Mouse (Mus musculus) layer of hippocampus, adult 11-12 months (tissue): ENCODE data around the gene Fastkd5.

Experiments used
- DNase-seq: peaks from one replicate; pipeline ENCODE4 v3.0.0; 2022; ENCODE audit warnings: low spot score

Fastkd5 gene

GRCm38 (mm10) chr2:130634006-130634738 lies 4.3 kb upstream of the Fastkd5 start:
- no peak for DNase-seq

DNA sequence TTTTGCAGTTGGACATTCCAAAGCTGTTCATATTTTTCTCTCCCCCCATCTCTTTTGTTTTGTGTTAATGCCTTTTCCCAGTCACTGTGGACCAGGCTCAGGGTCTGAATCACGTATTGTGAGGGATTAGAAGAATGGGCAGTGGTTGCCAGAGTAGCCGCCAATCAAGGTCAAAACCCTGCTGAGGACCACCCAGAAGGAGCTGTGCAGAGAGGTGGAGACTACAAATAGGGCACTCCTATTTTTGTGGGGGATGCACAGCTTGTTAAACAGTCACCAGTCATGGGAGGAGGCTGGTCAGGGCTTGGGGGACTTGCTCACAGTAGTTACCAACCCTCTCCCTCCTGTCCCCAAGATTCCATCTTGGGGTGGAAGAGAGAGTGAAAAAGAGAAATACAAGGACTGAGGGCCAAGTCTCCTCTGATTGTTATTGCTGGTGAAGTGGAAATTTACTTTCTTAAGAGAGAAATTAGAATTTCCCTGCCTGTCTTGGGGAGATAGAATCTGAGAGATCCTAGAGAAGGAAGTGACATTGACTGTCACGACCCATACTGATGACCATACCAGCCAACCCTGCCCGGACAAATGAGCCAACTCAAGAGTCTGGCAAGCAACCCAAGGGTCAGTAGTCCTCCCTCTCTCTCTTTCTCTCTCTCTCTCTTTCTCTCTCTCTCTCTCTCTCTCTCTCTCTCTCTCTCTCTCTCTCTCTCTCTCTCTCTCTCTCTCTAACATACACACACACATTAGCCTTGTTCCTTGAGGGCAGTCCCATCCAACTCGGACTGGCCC lies 3.3 kb upstream of the Fastkd5 start:
- no peak for DNase-seq

DNA sequence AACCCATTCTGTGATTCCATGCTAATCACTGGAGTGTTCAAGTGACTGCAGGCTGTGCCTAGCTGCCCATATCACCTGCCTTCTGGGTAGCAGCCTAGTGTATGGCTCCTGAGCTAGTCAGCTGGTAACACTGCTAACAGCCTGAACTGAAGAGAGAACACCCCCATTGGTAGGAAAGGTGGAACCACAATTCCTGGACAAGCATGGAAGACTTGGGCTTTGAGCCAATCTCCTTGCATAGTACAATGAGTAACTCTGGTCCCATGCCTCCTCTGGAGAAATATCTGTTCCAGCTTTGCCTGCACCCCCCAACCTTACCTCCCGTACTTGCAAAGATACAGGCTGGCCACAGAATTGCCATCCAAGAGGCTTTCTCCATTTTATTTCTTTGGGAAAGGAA lies 2.6 kb upstream of the Fastkd5 start:
- no peak for DNase-seq

DNA sequence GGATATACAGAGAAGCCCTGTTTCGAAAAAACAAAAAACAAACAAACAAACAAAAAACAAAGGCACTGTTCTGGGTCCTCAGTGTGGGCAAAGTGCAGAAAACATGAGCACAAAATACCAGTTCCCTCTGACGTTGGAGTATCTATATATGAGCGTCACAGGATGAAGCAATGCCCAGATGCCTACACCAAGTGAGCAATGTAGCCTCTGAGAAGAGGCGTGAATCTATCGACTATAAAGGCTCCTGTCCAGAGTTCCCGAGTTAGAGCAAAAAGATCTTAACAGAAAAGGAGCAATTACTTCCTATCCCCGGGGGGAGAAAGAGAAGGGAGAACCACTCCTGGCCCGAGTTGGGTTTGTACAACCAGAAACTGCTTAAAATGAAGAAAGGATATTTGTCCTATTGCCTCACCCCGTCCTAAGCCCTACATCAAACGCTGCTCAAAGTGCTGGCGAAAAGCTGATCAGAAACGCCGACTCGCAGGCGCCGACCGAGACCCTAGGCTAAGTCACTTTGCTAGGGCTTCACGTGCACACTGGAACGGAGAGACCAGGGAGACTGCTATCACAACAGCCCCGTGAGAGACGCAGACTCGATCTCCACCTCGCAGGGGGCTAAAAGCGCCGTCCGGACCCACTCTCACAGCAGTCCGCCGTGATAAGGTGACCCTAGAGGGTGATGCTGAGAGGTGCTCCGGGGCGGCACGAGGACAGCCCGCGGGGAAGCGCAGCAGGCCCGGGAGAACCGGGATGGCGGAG lies 568 bp downstream of the Fastkd5 start:
- DNase-seq: no peak

DNA sequence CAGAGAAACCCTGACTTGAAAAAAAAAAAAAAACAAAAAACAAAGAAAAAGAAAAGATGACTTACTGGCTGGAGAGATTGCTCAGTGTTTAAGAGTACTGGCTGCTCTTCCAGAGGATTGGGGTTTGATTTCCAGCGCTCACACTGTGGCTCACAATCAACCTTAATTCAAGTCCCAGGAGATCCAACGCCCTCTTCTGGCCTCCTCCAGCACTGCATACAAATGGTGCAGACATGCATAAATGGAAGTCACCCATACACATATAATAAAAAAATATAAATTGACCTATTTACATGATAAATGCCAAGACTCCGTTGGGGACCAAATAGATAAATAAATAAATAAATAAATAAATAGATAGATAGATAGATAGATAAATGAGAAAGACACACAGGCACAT lies 1.4 kb downstream of the Fastkd5 start:
- no peak for DNase-seq

GRCm38 (mm10) chr2:130618972-130619371 lies 10.9 kb downstream of the Fastkd5 start:
- DNase-seq: no peak

DNA sequence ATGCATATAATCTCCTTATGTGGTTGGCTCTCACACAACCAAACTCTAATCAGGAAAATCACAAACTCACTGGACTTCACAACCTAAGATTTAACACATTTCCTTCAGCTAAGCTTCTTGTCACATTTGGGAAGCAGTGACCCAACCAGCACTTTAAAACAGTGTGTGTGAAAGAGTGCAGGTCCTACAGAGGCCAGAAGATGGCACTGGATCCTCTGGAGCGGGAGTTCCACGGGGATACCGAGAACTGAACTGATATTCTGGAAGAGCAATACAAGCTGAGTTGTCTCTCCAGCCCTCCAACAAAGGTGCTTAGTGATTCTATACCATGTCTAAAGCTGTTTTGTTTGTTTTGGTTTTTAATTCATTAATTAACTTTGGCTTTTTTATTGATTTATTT lies 16.7 kb downstream of the Fastkd5 start:
- DNase-seq: no peak

DNA sequence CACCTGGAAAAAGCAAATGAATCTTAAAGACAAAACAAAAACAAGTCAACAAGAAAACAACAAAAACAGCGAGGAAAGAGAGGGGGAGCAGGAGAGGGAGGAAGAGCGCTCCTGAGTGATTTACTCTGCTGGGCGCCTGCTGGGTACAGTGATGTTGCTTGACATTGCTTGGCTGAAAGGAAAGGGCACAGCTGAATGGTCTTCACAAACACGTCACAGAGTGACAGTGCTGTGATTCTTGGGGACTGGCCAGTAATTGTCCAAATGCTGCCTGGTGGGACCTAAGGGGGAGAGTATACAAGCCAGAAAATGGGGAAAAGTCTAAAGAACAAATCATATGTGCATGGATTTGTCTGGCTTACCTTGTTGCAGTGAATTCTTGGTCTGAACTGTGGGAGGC lies 27.6 kb downstream of the Fastkd5 start:
- DNase-seq: no peak

GRCm38 (mm10) chr2:130598399-130598798 lies 31.4 kb downstream of the Fastkd5 start:
- no peak for DNase-seq

GRCm38 (mm10) chr2:130597601-130598010 lies 32.2 kb downstream of the Fastkd5 start:
- peak; percentile 59 for DNase-seq

DNA sequence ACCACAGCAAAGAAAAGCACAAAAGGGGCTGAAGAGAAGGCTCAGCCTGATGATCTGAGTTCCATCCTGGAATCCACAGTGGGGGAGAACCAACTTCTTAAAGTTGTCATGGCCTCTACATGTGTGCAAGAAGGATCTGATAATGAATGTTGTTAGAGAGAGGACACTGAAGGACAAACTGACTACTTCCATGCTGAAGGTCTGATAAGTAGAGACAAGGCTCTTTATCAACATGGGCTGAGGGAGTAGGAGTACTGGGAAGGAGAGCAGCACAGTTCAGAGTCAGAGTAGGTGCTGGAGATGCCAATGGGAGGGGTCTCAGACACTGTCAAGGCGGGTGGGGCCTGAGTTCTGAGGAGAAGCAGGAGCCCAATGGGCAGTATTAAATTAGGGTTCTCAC lies 34.2 kb downstream of the Fastkd5 start:
- no peak for DNase-seq

- no peak for DNase-seq
These were observed 38.8 kb downstream of the Fastkd5 start for GRCm38 (mm10) chr2:130591016-130591415.

- DNase-seq: no peak
These were observed 40.1 kb downstream of the Fastkd5 start for GRCm38 (mm10) chr2:130589761-130590160.

DNA sequence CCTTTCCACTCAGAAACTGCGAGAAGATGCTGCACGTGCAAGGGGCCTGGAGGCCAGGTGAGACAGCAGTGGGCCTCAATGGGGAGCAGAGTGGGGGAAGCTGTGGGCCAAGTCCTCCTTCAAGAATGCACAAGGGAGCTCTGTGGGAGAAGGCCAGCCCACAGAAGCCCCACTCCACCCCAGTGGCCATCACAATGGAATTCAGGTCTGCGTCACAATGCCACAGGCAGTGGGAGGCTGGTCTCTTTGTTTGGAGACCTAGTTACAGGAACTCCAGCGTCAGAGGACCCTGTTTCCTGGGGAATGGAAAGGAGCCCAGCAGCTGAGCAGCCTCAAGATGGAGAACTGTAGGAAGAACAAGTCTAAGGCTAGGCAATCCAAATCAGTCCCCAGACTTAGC lies 40.7 kb downstream of the Fastkd5 start:
- no peak for DNase-seq

GRCm38 (mm10) chr2:130588373-130588772 lies 41.5 kb downstream of the Fastkd5 start:
- no peak for DNase-seq

DNA sequence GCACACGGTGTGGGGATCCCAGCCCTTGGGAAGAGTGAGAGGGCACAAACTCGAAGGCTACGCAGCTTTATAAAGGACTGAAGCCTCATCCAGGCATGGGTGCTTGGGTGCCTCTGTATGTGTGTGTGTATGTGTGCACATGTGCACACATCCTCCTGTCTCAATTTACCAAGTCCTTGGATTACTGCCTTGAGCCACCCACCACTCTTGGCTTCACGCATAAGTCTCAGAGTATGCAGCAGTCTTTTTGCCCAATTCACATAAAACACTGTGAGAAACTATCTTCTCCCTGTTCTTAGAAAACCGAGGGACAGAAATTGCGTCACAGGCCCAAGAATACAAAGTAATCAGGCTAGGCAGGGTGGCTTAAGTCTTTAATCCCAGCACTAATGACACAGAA lies 43.8 kb downstream of the Fastkd5 start:
- no peak for DNase-seq

DNA sequence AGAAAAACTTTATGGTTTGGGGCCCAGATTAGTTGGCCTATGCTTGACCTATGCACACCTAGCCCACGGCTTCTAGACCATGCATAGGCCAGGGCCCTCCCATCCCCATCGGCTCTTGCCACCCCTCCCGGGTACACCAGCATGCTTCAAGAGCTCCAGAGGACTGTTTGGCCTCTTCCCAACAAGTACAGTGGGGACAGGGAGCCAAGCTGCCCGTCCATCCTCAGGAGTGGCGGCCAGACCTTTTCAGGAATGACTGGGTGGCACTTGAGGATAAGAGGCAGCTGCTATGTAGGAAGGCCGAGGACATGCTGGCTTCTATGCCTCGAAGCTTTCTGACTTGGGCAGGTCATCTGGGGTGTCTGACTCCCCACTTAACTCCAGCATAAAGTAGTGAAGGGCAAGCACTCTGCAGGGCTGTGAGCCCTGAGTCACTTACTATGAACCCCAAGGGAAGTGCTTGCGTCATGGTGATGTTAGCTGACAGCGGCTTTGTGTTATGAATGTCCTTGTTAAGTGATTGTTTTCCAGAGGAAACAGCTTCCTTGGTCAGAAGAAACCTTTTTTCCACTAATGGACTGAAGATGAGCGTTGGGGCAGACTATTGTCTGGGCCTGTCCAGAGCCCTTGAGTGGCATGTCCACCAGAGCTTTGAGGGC lies 45.8 kb downstream of the Fastkd5 start:
- DNase-seq: no peak

- DNase-seq: no peak
These were observed 47.3 kb downstream of the Fastkd5 start, which contains the start of gene Avp for GRCm38 (mm10) chr2:130582552-130582951. TSS of gene Avp (minus strand) at chr2:130582554.

DNA sequence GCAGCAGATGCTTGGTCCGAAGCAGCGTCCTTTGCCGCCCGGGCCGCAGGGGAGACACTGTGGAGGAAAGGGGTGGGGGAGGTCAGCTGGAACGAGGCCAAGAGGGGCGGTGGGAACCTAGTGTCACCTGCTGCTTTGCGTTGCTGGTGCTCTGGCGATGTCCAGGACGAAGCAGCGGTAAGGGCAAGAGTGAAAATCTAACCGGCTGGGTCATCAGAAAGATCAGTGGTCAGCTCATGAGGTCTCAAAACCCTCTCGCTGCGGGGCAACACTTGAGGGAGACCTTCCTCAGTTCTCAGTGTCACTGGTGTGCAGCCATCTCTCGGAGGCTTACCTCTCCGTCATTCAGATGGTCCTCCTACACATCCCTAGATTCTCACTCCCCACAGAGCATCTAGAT lies 48.6 kb downstream of the Fastkd5 start:
- no peak for DNase-seq

DNA sequence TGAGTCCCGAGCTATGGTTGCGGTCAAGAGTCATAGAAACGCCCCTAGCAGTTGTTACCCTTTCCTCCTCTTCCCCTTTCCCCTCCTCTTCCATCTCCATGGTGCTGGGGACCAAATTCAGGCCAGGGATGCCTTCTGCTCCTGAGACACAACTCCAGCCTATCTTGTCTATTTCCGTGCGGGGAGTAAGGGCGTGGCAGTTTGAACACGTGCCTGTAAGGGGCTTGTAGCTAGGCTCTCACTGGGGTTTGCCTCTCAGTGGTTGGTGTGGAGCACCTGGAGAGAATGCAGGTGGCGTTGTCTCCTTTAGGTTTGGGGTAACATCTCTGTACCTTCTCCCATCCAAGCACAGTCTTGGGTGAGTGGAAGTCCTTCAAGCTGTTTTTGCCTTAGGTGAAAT lies 50.0 kb downstream of the Fastkd5 start:
- no peak for DNase-seq

DNA sequence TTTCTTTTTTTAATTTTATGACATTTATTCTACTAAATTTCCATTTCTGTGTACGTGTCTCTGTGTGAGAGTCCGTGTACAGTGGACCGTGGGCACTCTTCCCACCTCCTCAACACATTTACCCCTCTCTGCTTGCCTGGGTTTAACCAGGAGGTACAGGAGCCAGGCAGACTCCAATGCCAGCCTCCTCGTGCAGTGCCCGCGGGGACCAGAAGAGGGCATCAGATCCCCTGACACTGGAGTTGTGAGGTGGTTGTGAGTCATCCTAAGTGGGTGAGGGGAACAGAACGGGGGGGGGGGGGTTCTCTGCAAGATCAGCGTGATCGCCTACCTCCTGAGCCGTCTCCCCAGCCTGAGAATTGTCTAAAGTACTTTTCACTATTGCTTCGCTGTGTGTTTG lies 51.7 kb downstream of the Fastkd5 start:
- peak; percentile 74 for DNase-seq

DNA sequence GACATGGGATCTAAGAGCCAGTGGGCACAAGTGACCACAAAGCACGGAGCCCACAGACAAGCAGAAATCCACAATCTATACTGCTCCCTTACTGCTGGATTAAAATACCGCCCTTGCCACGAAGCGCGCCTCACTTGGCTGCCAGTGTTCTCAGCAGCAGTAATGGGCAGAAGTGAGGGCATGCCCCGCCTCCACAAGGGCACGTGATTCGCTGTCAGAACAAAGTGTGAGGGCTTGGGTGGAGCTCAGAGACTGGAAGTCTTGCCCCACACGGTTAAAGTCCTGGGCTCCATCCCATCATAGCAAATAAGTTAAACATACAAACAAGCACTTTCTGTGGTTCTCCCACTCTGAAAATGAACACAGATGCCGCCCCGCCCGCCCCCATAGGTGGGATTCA lies 52.2 kb downstream of the Fastkd5 start:
- DNase-seq: no peak
